Mouse (Mus musculus) forelimb bud, embryonic 11.5 days (tissue): ENCODE measurements around the gene Rtn4rl1.
A peak's percentile ranks its signal among the peaks of the same experiment; 100 is the strongest.

Source experiments
- DNase-seq: peaks from one replicate; pipeline ENCODE4 v3.0.0-alpha.2; 2012; ENCODE audit warnings: low read depth, low spot score

The Rtn4rl1 gene

DNA sequence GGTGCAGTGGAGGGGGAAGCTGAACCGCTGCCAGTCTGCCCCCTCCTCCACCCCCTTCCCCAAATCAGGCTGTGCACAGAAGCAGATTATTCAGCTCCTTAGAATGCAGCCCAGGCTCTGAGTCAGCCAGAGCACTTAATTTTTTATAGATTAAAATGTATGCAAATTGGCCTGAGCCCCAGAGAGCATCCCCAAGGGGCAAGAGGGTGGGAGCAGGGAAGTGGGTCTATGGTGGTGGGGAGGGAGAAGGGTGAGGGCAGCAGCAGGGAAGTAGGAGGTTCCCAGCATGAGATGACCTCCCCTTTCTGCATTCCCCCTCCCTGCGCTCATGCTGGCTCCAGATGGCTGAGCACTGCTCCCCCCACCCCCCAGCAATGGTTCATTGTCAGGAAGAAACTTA lies 8.6 kb upstream of the Rtn4rl1 start:
- DNase-seq = no peak

DNA sequence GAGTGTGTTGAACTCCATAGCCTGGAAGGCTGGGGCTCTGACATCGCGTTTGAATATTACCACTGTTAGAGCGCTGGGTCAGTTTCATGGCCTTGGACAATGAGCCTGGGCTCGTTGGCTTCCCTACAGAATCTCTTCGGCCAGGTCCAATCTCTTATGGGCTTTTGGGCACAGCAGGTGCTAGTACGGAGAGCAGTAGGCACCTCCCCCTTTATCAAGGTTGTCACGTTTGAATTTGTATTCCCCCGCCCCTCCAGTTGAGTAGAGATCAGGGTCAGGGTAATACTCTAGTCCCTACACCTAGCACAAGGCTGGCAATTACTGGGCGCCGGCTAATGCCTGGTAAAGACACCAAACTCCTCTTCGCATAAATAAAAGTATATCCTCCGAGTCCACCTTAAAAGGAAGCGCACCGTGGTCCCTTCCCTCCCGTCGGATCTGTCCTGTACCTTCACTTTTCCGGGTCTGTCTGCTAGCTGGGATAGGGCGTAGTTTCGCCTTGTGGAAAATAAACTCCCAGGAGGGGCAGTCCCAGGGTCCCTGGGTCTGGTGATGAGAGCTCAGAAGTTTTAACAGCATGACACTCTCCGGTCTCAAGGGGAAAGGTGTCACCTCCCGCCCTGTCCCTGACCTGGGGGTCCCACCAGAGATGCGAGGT lies 3.7 kb upstream of the Rtn4rl1 start:
- no peak for DNase-seq

DNA sequence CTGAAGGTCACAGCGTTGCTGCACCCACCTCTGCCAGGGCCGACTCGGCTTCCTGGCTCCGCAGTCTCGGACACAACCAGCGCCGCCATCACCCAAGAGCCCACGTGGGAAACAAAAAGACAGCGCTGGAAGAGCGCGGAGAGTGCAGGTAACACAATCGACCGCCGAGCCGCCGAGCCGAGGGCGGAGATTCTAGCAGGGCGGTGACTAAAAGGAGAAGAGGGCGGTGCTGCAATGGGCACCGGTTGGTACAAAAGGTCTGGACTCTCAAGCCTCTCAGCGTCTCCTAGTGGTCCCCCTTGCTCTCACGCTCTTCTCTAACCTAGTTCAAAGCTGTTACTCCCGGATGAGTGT lies 3.2 kb upstream of the Rtn4rl1 start:
- DNase-seq = peak; percentile 86

DNA sequence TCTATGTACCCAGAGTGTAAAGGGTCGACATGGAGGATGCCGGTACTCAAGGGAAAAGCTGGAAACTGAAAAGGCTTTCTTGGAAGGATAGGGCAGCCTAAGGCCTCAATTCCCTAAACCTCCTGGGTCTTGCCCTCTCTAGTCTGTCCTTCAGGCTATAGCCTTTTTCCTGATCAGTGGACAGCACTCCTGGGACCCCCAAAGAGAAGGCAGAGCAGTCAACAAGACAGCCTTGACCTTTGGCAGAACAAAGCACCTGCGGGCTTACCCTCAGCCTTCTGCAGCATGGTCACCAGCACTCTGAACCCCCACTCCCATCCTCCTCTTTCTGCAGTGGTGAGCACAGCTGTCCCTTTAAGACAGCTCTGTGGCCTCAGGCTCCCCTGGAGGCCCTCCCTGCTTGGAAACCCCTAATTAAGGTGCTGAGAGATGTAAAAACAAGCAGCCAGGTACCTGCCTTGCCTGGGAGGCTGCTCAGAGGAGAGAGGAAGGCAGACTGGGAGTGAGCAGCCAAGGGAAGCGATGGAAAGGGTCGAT lies 2.6 kb upstream of the Rtn4rl1 start, which contains the start of gene Dph1:
Gene Dph1 (minus strand): TSS at position 337 of the 537 bp plus-strand sequence.
- DNase-seq = no peak

DNA sequence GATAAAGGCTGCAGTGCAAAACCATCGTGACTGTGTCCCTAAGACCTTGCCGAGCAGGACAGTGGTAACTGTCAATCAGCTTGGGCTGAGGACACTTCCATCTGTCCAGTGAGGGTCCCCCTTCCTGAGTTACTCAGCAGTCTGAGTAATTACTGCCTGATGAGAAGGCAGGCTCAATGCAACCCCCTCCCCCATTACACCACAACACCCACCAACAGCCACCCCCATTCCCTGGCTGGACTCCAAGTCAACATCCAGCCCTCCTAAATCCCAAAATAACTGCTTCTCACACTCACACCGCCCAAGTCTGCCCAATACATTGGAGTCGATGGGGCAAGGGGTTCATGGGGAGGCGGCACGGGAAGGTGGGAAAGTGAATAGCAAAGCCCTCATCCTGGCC lies 1.7 kb upstream of the Rtn4rl1 start:
- DNase-seq = no peak

DNA sequence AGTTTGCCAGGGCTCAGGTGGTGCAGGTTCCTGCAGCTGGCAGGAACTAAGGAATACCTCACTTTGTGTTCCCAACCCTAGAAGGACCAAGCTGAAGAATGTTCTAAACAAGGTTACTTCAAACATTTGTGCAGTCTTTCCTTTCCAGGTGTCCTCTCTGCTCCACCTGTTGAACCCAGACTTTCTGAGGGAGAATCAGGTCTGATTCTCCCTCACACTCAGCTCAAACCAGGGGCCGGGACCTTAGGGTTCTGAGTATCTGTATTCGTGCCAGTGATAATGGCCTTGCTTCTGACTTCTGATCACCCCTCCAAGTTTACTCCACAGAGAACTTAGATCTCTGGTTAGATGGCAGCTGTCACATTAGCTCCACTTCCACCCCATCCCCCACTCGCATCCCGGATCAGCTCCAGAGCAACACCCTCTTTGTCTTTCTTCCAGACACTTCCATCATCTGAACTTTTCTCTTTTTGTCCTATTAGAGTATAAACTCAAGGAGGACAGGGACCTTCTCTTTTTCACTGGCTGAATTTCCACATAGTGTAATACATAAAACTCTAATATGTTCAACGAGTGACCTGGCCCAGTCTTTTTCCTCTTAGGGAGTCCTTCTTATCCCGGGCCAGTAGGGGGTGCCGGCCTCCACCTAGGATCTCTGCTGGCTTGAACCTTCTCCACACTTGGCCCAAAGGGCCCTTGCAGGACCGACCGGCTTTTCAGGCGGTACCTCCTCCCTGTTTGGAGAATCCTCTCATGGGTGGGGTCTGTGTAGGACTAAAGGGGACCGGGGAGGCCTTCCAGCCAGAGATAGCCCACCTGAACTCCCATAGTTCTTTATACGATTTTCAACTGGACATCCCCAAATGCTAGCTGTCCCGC lies 1.0 kb upstream of the Rtn4rl1 start:
- peak; percentile 74 for DNase-seq

DNA sequence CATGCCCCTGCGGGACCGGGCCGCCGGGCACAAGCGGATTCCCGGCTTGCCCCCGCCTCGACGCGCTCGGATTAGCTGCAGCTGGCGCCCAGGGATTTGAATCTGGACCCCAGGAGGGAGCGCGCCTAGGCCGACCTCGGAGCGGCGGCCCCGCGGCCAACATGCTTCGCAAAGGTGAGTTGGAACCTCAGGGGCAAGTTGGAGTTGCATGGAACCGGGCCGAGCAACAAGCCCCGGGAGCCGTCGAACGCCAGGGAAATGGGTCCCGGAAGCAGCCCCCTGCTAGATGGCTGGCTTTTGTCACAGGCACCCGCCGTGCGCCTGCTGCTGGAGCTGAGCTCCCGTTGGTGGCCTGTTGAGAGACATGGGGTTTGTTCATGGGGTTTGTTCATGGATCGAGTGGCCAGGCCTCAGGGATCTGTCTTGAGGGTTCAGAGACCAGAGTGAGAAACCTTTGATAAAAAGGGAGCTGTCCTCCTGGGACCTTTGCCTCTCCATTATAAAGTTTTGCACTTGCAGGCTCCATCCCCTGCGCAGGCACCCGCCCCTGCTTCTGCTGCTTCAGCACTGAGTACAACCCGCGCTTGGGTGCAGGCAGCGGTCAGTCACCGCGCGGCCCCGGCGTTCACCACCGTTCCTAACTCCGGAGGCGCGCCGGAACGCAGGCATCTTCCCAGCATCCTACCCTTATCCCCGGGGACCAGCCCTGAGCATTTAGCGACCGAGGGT lies 702 bp downstream of the Rtn4rl1 start:
- DNase-seq = no peak

DNA sequence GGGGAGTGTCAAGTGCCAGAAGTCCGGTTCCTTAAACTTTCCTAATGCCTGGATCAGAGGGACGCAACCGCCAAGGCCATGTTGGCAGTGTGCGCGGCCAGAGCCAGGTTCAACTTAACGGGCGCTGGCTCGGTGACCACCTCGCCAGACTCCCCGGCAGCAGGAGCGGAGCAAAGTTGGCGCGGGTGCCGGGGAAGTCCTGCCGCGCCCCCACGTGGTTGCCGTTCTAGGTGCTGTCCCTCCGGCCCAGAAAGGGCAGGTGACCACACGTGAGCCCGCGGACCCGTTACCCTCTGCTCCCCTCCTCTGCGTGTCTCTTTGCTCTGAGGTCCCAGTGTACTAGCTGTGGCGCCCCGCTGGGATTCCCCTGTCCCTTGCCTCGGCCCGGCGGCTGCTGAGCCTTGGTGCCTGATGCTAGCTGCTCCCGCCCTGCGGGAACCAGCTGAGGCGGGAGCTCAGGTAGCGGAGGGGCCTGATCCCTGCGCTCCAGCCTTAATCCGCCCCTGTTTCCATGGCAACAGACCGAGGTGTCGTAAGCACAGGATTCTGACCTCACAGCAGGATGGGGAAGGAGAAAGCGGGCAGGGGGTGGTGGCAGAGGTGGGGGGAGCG lies 1.4 kb downstream of the Rtn4rl1 start:
- peak; percentile 86 for DNase-seq

DNA sequence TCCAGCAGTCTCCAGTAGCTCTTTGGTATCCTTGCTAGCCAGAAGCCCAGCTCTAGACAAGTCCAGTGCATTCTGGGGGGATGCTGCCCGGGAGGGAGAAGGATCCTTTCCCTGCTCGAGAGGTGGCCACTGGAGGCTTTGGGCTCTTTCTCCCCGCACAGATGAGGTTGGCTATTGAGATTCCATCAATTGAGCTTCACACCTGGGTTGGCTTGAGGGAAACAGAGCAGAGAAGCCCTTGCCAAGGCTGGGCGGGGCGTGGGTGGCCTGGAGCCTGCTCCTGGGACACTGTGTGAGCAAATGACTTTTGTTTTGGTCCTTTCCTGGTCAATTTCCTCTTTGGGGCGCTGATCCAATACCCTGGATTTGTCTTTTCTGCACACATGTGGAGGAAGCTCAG lies 2.5 kb downstream of the Rtn4rl1 start:
- no peak for DNase-seq

DNA sequence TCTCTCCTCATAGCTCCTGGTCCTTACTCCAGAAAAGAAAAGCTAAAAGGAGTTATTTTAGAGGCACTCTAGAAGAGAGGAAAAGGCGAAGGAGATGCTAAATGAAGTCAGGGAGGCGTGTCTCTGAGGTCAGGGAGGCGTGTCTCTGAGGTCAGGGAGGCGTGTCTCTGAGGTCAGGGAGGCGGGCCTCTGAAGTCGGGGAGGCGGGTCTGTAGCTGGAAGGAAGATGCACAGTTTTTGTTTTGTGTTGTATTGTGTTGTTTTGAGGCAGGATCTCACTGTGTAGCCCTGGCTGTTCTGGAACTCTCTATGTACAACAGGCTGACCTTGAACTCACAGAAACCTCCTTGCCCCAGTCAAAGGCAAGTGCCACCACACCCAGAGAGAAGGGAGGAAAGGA lies 4.4 kb downstream of the Rtn4rl1 start:
- DNase-seq = no peak

DNA sequence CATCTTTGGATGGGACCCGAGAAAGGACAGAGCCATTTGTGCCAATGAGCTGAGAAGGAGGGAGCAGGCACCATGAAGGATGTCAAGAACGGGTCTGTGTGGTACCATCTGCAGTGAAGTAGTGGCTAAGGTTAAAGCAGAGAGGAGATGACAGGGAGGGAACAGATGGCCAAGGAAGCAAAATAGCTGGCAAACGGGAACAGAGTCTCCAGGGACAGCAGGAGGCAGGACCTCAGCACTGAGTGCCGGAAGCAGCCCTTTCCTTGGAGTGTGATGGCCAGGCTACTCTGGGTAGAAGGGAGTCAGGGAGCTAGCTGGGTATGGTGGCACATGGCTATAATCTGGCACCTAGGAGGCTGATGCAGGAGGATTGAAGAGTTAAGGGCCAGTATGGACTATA lies 5.2 kb downstream of the Rtn4rl1 start:
- DNase-seq = no peak

DNA sequence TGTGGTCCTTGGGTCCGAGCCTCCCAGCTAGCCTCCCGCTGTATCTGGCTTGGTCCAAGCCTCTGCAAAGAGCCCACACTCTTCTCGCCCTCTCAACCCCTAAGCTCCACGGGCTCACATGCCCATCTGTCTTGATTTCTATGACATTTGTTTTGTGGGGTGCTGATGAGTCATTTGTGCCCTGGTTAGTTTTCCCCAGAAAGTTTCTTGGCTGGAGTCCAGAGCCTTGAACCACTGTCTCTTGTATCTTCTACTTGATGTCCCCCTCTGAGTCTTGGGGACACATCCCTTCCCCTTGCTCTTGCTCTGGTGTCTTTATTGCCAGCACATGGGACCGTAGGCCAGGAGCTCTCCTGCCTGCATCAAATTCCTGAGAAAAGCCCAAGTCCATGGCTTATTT lies 6.4 kb downstream of the Rtn4rl1 start:
- no peak for DNase-seq

DNA sequence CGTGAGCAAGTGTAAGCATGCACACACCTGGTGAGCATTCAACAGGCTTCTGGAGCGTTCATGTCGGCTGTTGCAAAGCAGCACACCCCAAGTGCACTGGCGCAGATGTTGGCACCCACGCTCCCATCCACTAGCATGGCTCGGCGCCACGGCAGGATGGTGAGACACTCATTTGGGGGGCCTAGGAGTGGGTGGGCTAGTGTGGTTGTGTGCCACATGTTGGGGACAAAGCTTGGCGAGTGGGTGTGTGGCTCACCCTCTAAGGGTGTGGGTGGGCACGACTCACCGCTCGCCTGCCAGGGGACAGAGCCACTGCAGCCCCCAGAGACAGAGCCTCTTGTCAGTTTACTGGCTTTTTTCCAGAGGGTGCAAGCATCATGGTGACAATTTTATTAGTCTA lies 7.4 kb downstream of the Rtn4rl1 start:
- DNase-seq = no peak

DNA sequence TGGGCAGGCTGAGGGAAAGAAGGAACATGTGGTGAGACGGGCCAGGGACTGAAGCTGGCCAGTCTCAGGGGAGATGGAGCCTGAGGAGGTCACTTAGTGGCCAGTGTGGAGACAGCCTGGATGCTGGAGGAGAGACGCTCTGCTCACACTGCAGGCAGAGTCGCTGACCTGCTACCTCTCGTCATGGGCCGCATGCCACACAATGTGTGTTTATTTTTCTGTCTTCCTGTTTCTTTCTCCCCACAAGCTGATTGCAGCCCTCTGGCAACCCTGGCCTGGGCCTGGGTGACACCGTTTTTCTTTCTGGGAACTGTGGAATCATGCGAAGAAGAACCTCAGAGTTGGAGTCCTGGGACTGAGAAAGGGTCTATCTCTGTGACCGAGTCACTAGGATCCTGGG lies 8.1 kb downstream of the Rtn4rl1 start:
- DNase-seq = no peak

DNA sequence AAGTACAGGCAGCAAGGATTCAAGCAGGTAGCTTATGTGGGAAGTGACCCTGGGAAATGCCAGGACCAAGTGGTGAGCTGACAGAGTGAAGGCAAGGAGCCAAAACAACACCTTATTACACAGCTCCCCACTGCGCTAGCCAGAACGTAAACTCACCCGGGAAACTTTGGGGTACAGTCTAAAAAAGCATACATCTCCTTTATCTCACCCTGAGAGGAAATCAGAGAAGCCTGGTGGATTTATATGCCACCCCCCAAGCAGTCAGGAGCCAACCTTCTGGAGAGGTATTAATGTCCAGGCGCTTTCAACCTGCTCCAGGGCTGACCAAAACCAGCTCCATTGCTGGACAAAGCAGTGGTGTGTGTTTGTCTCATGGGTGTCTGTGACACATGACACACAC lies 10.3 kb downstream of the Rtn4rl1 start:
- DNase-seq = no peak

DNA sequence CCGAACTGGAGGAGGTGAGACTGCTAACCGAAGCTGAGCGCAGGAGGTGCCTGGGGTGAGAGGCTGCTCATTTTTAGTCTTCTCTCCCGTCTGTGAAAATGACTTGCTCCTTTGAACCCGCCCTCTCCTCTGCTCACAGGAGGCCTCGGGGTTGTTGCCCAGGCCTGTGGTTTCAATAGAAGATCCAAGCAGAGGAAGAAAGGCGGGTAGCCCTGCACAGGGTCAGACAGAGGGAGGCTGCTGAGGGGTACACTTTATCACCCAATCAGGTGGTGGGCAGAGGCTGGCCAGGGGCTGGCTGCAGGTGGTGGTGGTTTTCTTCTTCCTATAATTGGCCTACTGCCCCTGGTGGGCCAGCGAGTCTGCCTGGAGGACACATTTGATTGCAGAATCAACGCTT lies 10.9 kb downstream of the Rtn4rl1 start:
- no peak for DNase-seq

DNA sequence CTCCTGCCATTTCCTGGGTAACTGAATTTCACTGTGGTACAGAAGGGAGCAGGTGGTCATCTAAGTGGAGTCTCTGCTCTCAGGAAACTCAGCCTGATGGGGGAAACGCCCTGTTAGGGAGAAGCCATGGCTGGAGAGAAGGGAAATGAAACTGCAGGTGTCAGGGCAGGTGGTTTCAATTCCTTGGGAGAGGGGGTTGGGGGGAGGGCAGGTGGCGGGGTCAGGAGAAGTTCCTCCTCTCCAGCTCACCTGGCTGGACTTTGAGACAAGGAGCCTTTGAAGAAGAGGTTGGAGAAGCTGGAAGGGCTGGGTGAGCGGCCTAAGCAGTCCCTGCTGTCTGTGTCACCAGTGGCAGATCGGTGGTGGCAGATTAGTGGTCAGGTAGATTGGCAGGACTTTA lies 12.8 kb downstream of the Rtn4rl1 start:
- DNase-seq = no peak

DNA sequence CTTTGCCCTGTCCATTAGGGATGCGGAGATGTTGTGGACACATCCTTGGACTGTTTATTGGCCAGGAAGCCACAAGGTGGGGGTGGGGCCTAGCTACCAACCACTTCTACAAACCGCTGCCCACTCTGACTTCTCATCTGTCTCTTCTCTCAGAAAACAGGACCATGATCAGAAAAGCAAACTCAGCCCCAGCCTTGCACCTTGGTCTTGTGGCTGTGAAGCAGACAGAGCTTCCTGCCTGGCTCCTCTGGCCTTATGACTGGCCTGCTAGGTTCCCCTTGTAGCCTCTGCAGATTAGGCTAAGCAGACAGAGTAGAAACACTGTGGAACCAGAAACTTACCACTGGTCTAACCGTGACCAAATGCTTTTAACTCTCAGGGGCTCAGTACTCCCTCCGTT lies 15.8 kb downstream of the Rtn4rl1 start:
- DNase-seq = no peak

DNA sequence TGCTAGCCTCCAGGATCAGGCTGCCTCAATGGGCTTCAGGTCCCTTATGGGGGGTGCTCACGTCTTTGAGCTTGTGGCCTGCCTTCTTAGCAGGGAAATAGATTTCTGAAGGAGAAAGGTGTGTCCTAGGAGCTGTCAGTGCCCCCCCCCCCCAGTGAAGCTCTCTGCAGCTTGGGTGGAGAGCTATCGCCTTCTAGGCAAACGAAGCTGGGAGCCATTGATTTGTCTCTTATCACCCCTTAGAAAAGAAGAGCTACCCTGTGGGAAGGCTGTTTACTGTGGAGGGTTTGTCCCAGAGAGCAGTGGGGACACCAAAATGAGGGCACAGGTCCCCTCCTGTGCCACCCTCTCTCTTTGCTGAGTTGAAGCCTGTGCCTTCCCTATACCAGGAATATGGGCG lies 16.5 kb downstream of the Rtn4rl1 start:
- DNase-seq = no peak

DNA sequence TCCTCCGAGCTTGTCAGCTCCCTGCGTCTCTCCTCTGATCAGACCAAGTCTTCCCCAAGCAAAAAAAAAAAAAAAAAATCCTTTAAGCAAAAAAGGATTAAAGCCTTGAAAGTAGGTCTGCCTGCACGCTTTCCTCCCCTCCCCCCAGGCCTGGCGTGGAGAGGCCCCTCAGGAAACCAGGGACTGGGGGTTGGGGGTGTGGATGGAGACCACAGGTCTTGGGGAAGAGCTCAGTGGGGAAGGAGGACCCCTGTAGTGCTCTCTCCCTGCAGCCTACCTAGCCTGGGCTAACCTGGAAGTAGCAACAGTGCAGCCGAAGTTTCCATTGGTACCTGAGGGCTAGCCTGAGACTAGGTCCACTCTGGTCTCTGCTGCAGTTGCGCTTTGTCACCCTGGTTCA lies 17.2 kb downstream of the Rtn4rl1 start:
- DNase-seq = no peak

DNA sequence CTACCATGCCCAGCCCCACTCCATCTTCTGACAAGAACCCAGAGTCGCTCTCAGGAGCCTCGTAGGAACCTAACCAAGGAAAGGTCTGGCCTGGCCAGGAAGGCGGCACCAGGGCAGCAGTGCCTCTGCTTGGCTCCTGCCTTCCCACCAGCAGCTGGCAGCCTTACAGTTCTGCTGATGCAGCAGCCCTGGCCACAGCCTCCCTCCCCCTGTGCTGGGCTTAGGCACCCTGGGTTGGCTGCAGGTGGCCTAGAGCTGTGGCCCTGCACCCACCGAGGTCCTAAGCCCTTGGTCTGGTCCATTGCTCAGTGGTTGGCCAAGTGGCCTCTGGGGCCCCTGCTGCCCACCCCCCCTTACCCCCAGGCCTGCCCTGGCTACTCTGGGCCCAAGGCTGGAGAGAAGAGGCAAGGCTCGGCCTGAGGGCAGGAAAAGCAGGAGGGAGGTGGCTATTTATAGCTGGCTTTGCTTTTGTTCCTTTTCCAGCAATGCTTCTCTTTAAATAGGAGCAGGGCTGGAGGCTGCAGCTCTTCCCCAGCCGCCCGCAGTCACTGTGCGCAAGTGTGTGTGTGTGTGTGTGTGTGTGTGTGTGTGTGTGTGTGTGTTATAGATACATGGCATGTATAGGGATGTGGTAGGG lies 18.6 kb downstream of the Rtn4rl1 start:
- no peak for DNase-seq
